Comparison of ENCODE assay signal across 21 mouse cellular contexts in genomic region chr14:97774135-97774767, GRCm38 (mm10).
DNase-seq lines count a peak whose midpoint lies in the region; ATAC-seq and TF ChIP-seq lines count a peak whose summit lies in the region.
"Had no signal": no experiment of that assay in that cellular context is flagged by ENCODE, and none has a peak within 500 bp of the region (broad histone marks: within the 10 kb centered on the region; RNA-seq: fewer than 3 reads in every experiment).

No protein-coding gene starts in this region.

- no peak overlapping the region for H3K4me3 ChIP-seq in kidney, adult 2 months (ENCODE audit: insufficient read depth, low read depth, low read length)
- H3K4me3 ChIP-seq in kidney, embryonic 16.5 days (ENCODE audit: low read length), result no peak overlapping the region
- no peak overlapping the region for H3K4me3 ChIP-seq in stomach, postnatal 0 days (ENCODE audit: low read depth, low read length)
- H3K4me3 ChIP-seq: embryonic facial prominence, embryonic 15.5 days; erythroblast, embryonic 14.5 days; forebrain, embryonic 10.5 days; gastrocnemius, adult 2 months; heart, embryonic 12.5 days; hindbrain, embryonic 10.5 days had no signal

- no peaks in the 10 kb centered on the region for H3K27me3 ChIP-seq in kidney, adult 2 months (replicated peaks; ENCODE audit: control insufficient read depth, insufficient read depth, low read length)
- no peaks in the 10 kb centered on the region for H3K27me3 ChIP-seq in kidney, embryonic 16.5 days (ENCODE audit: insufficient read depth, low read length)
- H3K27me3 ChIP-seq in stomach, postnatal 0 days (ENCODE audit: control insufficient read depth, insufficient read depth, low read length), result no peaks in the 10 kb centered on the region
- H3K27me3 ChIP-seq: CH12.LX; embryonic facial prominence, embryonic 15.5 days; heart, embryonic 12.5 days had no signal

- H3K27ac ChIP-seq in kidney, adult 2 months (ENCODE audit: insufficient read depth, low read depth, low read length), result no peak overlapping the region; the same call in 1 of the 2 replicates
- peak overlapping the region; percentile 87 for H3K27ac ChIP-seq in kidney, embryonic 16.5 days (ENCODE audit: low read length)
- H3K27ac ChIP-seq in stomach, postnatal 0 days (replicated peaks), result no peak overlapping the region
- H3K27ac ChIP-seq: embryonic facial prominence, embryonic 15.5 days; forebrain, embryonic 10.5 days; gastrocnemius, adult 2 months; hindbrain, embryonic 10.5 days had no signal

- no peak overlapping the region for H3K4me2 ChIP-seq in kidney, embryonic 16.5 days (replicated peaks; ENCODE audit: low read depth, low read length)
- H3K4me2 ChIP-seq in stomach, postnatal 0 days (replicated peaks; ENCODE audit: low read depth), result no peak overlapping the region
- H3K4me2 ChIP-seq: embryonic facial prominence, embryonic 15.5 days; heart, embryonic 12.5 days had no signal

- intact Hi-C loops in left cerebral cortex, postnatal 25 days (cut with DNase I), result no loop called here

- H3K36me3 ChIP-seq in kidney, adult 2 months (ENCODE audit: control insufficient read depth, insufficient read depth, low read length), result no peaks in the 10 kb centered on the region
- H3K36me3 ChIP-seq in kidney, embryonic 16.5 days (ENCODE audit: insufficient read depth, low read length), result 0 out of 2 replicates have a peak, but pooled peaks cover 3% of the 10 kb centered on the region
- H3K36me3 ChIP-seq in stomach, postnatal 0 days (ENCODE audit: control insufficient read depth, insufficient read depth, low read length), result no peaks in the 10 kb centered on the region
- H3K36me3 ChIP-seq: embryonic facial prominence, embryonic 15.5 days; forebrain, embryonic 10.5 days; heart, embryonic 12.5 days had no signal

- no peak for TF ChIP-seq EP300 in stomach, postnatal 0 days (optimal IDR thresholded peaks at IDR 0.05)

- TF ChIP-seq POLR2A in kidney, adult 2 months (IDR thresholded peaks at IDR 0.05; ENCODE audit: low read depth, low read length), result no peak

- peak; percentile 89; the same call in 1 of the 2 replicates for ATAC-seq in kidney, embryonic 16.5 days (ENCODE audit: low FRiP score, low TSS enrichment)
- 0 out of 2 replicates have a peak, but pooled peaks have one; percentile 38 for ATAC-seq in stomach, postnatal 0 days (ENCODE audit: low FRiP score, low TSS enrichment)
- ATAC-seq: forebrain, embryonic 14.5 days had no signal

- no peak overlapping the region for H3K9ac ChIP-seq in kidney, embryonic 16.5 days (replicated peaks; ENCODE audit: low read length)
- H3K9ac ChIP-seq in stomach, postnatal 0 days (ENCODE audit: low read length), result no peak overlapping the region
- H3K9ac ChIP-seq: embryonic facial prominence, embryonic 15.5 days; heart, embryonic 12.5 days had no signal

- TF ChIP-seq CTCF in kidney, adult 2 months (conservative IDR thresholded peaks at IDR 0.05; ENCODE audit: insufficient read depth, insufficient read length, low read depth, low read length), result no peak
- TF ChIP-seq CTCF in stomach, postnatal 0 days (IDR thresholded peaks at IDR 0.05; ENCODE audit: low read depth), result no peak

- peaks cover 5% of the 10 kb centered on the region; the same call in 1 of the 2 replicates for H3K4me1 ChIP-seq in kidney, adult 2 months (ENCODE audit: control insufficient read depth, insufficient read depth, low read length)
- no peaks in the 10 kb centered on the region for H3K4me1 ChIP-seq in kidney, embryonic 16.5 days (ENCODE audit: insufficient read depth, low read length)
- H3K4me1 ChIP-seq in stomach, postnatal 0 days (replicated peaks; ENCODE audit: control insufficient read depth, insufficient read depth), result no peaks in the 10 kb centered on the region
- H3K4me1 ChIP-seq: embryonic facial prominence, embryonic 15.5 days; forebrain, embryonic 10.5 days; heart, embryonic 12.5 days; hindbrain, embryonic 10.5 days had no signal

- 38% methylated on average over 2 of the region's 2 CpGs for WGBS in kidney, adult 2 months
- 53% methylated on average over 2 of the region's 2 CpGs for WGBS in kidney, embryonic 16.5 days
- 52% methylated on average over 2 of the region's 2 CpGs for WGBS in stomach, postnatal 0 days

- H3K9me3 ChIP-seq in kidney, embryonic 16.5 days (ENCODE audit: low read length), result peaks cover 17% of the 10 kb centered on the region
- no peaks in the 10 kb centered on the region for H3K9me3 ChIP-seq in stomach, postnatal 0 days (ENCODE audit: control insufficient read depth, low read length)
- H3K9me3 ChIP-seq: embryonic facial prominence, embryonic 15.5 days had no signal

- peak; percentile 73 for DNase-seq in kidney, adult 2 months
- DNase-seq in kidney, postnatal 25 days, result no peak
- peak; percentile 70 for DNase-seq in kidney, adult 9 months
- no peak for DNase-seq in stomach, postnatal 0 days (ENCODE audit: low spot score)
- DNase-seq in embryo, embryonic 10.5 days (ENCODE audit: low spot score), result no peak
- DNase-seq in left cerebral cortex, postnatal 25 days (ENCODE audit: low spot score in 2 of 2), result no peak
- DNase-seq: adrenal gland, adult 2 months; adrenal gland, postnatal 25 days; cerebellum, adult 18-20 months; cerebellum, adult 9-11 months; cerebellum, postnatal 36 days; gastrocnemius, adult 2 months; gastrocnemius, postnatal 25 days had no signal

Comparison
In these comparisons a context has a peak if more than half of its experiments do, and no peak if none do; other contexts are left out.
1. DNase-seq: peak in kidney, adult 2 months (single experiment) and kidney, adult 9 months (single experiment); none in kidney, postnatal 25 days (0 of 2), stomach, postnatal 0 days (single experiment), embryo, embryonic 10.5 days (single experiment) and left cerebral cortex, postnatal 25 days (0 of 2).